ENCODE assay signal across 8 mouse cellular contexts in genomic region chr7:127935028-127935722, GRCm38 (mm10). TPM values are rescaled to one million over a fixed set of nuclear protein-coding genes. Genes with fewer than 3 reads are reported as not detected.
DNase-seq lines count a peak whose midpoint lies in the region; ATAC-seq and TF ChIP-seq lines count a peak whose summit lies in the region.

No protein-coding gene starts in this region.

- DNase-seq in G1E (ENCODE audit: low spot score), result peak; percentile 99
- peak; percentile 95 for DNase-seq in cerebellum, adult 11-12 months
- peak; percentile 94 for DNase-seq in heart, postnatal 25 days (ENCODE audit: low spot score)
- peak; percentile 93 to 96 for DNase-seq in layer of hippocampus, adult 18-20 months (ENCODE audit: low spot score in 2 of 2)
- peak; percentile 96 to 97 for DNase-seq in lung, adult 18-20 months

- peak; percentile 99 for ATAC-seq in G1E (ENCODE audit: extremely low read depth, insufficient number of reproducible peaks, low FRiP score, poor library complexity, severe bottlenecking)
- peak; percentile 97 for ATAC-seq in forebrain, embryonic 15.5 days (replicated peaks)
- peak; percentile 97 for ATAC-seq in neural tube, embryonic 14.5 days (ENCODE audit: low read depth)

- no peaks in the 10 kb centered on the region for H3K9me3 ChIP-seq in G1E (replicated peaks)
- no peaks in the 10 kb centered on the region for H3K9me3 ChIP-seq in forebrain, embryonic 15.5 days
- no peaks in the 10 kb centered on the region for H3K9me3 ChIP-seq in neural tube, embryonic 14.5 days (ENCODE audit: control insufficient read depth, low read length)

- peak; percentile 37; the same call in 1 of the 2 replicates for TF ChIP-seq POLR2A in testis, adult 2 months (IDR thresholded peaks at IDR 0.05; ENCODE audit: control insufficient read depth, low read depth, low read length)

- no peaks in the 10 kb centered on the region for H3K36me3 ChIP-seq in G1E (replicated peaks)
- H3K36me3 ChIP-seq in forebrain, embryonic 15.5 days, result no peaks in the 10 kb centered on the region
- H3K36me3 ChIP-seq in neural tube, embryonic 14.5 days (ENCODE audit: control insufficient read depth, insufficient read depth, low read length), result no peaks in the 10 kb centered on the region
- no peaks in the 10 kb centered on the region for H3K36me3 ChIP-seq in testis, adult 2 months (ENCODE audit: control insufficient read depth, insufficient read depth, low read length)

- TF ChIP-seq CTCF in G1E (IDR thresholded peaks at IDR 0.05; ENCODE audit: low read depth, low read length), result peak; percentile 88
- peak; percentile 96 for TF ChIP-seq CTCF in testis, adult 2 months (IDR thresholded peaks at IDR 0.05; ENCODE audit: control insufficient read depth, insufficient read depth, insufficient replicate concordance, low read depth, low read length)

- peak overlapping the region; percentile 89 for H3K9ac ChIP-seq in forebrain, embryonic 15.5 days (replicated peaks)
- peak overlapping the region; percentile 75 for H3K9ac ChIP-seq in neural tube, embryonic 14.5 days (replicated peaks; ENCODE audit: low read depth, low read length)

- WGBS in forebrain, embryonic 15.5 days, result 6% methylated on average over 31 of the region's 32 CpGs
- WGBS in neural tube, embryonic 14.5 days, result 6% methylated on average over 32 of the region's 32 CpGs

- H3K27me3 ChIP-seq in G1E (ENCODE audit: insufficient read depth, low read length), result peaks cover 12% of the 10 kb centered on the region
- H3K27me3 ChIP-seq in forebrain, embryonic 15.5 days, result peaks cover 3% of the 10 kb centered on the region
- no peaks in the 10 kb centered on the region for H3K27me3 ChIP-seq in neural tube, embryonic 14.5 days (ENCODE audit: control insufficient read depth, insufficient read depth, low read length)
- no peaks in the 10 kb centered on the region for H3K27me3 ChIP-seq in testis, adult 2 months (ENCODE audit: control insufficient read depth, insufficient read depth, low read length)

- peak overlapping the region; percentile 96 for H3K4me2 ChIP-seq in forebrain, embryonic 15.5 days (replicated peaks)
- H3K4me2 ChIP-seq in neural tube, embryonic 14.5 days (ENCODE audit: low read depth, low read length), result peak overlapping the region; percentile 88

- peaks cover 36% of the 10 kb centered on the region for H3K4me1 ChIP-seq in G1E (ENCODE audit: insufficient read depth, low read depth, low read length)
- H3K4me1 ChIP-seq in forebrain, embryonic 15.5 days, result peaks cover 16% of the 10 kb centered on the region
- H3K4me1 ChIP-seq in neural tube, embryonic 14.5 days (ENCODE audit: control insufficient read depth, insufficient read depth, low read length), result peaks cover 3% of the 10 kb centered on the region; the same call in 1 of the 2 replicates
- peaks cover 14% of the 10 kb centered on the region for H3K4me1 ChIP-seq in testis, adult 2 months (ENCODE audit: control insufficient read depth, insufficient read depth, low read length)

- H3K4me3 ChIP-seq in G1E (ENCODE audit: low read depth, low read length), result peak overlapping the region; percentile 88
- peak overlapping the region; percentile 77 for H3K4me3 ChIP-seq in forebrain, embryonic 15.5 days
- peak overlapping the region; percentile 76 for H3K4me3 ChIP-seq in neural tube, embryonic 14.5 days (ENCODE audit: low read depth, low read length)
- peak overlapping the region; percentile 86 for H3K4me3 ChIP-seq in testis, adult 2 months (ENCODE audit: control insufficient read depth, low read depth, low read length)

- intact Hi-C loops in heart, postnatal 25 days (cut with DNase I), result no loop called here

- H3K27ac ChIP-seq in forebrain, embryonic 15.5 days (replicated peaks), result peak overlapping the region; percentile 84
- H3K27ac ChIP-seq in neural tube, embryonic 14.5 days (ENCODE audit: low read depth, low read length), result peak overlapping the region; percentile 81
- peak overlapping the region; percentile 62 for H3K27ac ChIP-seq in testis, adult 2 months (ENCODE audit: control insufficient read depth, insufficient read depth, low read depth, low read length)

RNA-seq across cellular contexts. Expression of gene Prss8, which starts 5.3 kb away (rescaled TPM):
- total RNA-seq in G1E (2014; fragmentation: Nextera tagmentation) (not detected in 2 replicates), G1E (2017) (0.05 TPM in 1 of 2 replicates, not detected in the other)
- polyA plus RNA-seq in G1E (2012), result not detected in 2 replicates
- polyA plus RNA-seq in forebrain, embryonic 15.5 days (2015; fragmentation: Nextera tagmentation; extraction: Ambion mirVana), result 0.20 and 0.29 TPM in 2 replicates
- not detected for total RNA-seq in heart, postnatal 25 days (2021)
- under 1 TPM; 0.25 to 0.46 TPM for total RNA-seq in layer of hippocampus, adult 18-20 months (2021)
- 0.39 TPM in 1 of 2 replicates, not detected in the other for polyA plus RNA-seq in neural tube, embryonic 14.5 days (2014; fragmentation: Nextera tagmentation; extraction: Ambion mirVana)
- 0.26 and 4.0 TPM in 2 replicates for polyA plus RNA-seq in testis, adult 2 months (2012; rRNA removed)

RNA-seq across cellular contexts. Expression of gene Prss36, which starts 11.3 kb away (rescaled TPM):
- total RNA-seq in G1E (2014; fragmentation: Nextera tagmentation) (4.0 and 5.4 TPM in 2 replicates), G1E (2017) (0.76 and 4.9 TPM in 2 replicates)
- polyA plus RNA-seq in G1E (2012), result 8.5 and 8.9 TPM in 2 replicates
- 9.6 and 11.6 TPM in 2 replicates for polyA plus RNA-seq in forebrain, embryonic 15.5 days (2015; fragmentation: Nextera tagmentation; extraction: Ambion mirVana)
- 1 to 10 TPM; 7.5 to 8.1 TPM for total RNA-seq in heart, postnatal 25 days (2021)
- 10 to 100 TPM; 10.3 to 10.5 TPM for total RNA-seq in layer of hippocampus, adult 18-20 months (2021)
- 14.4 and 14.8 TPM in 2 replicates for polyA plus RNA-seq in neural tube, embryonic 14.5 days (2014; fragmentation: Nextera tagmentation; extraction: Ambion mirVana)
- polyA plus RNA-seq in testis, adult 2 months (2012; rRNA removed), result 5.9 and 6.3 TPM in 2 replicates

RNA-seq across cellular contexts. Expression of gene Kat8, which starts 22.9 kb away (rescaled TPM):
- total RNA-seq in G1E (2014; fragmentation: Nextera tagmentation) (39.0 and 45.1 TPM in 2 replicates), G1E (2017) (44.0 and 44.5 TPM in 2 replicates)
- polyA plus RNA-seq in G1E (2012), result 6.8 and 7.4 TPM in 2 replicates
- 52.7 and 56.5 TPM in 2 replicates for polyA plus RNA-seq in forebrain, embryonic 15.5 days (2015; fragmentation: Nextera tagmentation; extraction: Ambion mirVana)
- 10 to 100 TPM; 12.3 to 13.5 TPM for total RNA-seq in heart, postnatal 25 days (2021)
- 10 to 100 TPM; 29.8 to 30.9 TPM for total RNA-seq in layer of hippocampus, adult 18-20 months (2021)
- 48.6 and 49.4 TPM in 2 replicates for polyA plus RNA-seq in neural tube, embryonic 14.5 days (2014; fragmentation: Nextera tagmentation; extraction: Ambion mirVana)
- 98.4 and 105 TPM in 2 replicates for polyA plus RNA-seq in testis, adult 2 months (2012; rRNA removed)

RNA-seq across cellular contexts. Expression of gene Bckdk, which starts 31.3 kb away (rescaled TPM):
- total RNA-seq in G1E (2014; fragmentation: Nextera tagmentation) (73.4 and 80.0 TPM in 2 replicates), G1E (2017) (40.4 and 49.2 TPM in 2 replicates)
- polyA plus RNA-seq in G1E (2012), result 114 and 134 TPM in 2 replicates
- 81.7 and 84.3 TPM in 2 replicates for polyA plus RNA-seq in forebrain, embryonic 15.5 days (2015; fragmentation: Nextera tagmentation; extraction: Ambion mirVana)
- total RNA-seq in heart, postnatal 25 days (2021), result 100 to 1,000 TPM in 1 of 2 experiments, 10 to 100 TPM in 1; 98.8 to 104 TPM
- total RNA-seq in layer of hippocampus, adult 18-20 months (2021), result 10 to 100 TPM; 41.4 to 42.4 TPM
- polyA plus RNA-seq in neural tube, embryonic 14.5 days (2014; fragmentation: Nextera tagmentation; extraction: Ambion mirVana), result 58.0 and 65.8 TPM in 2 replicates
- polyA plus RNA-seq in testis, adult 2 months (2012; rRNA removed), result 7.9 and 10.6 TPM in 2 replicates

RNA-seq across cellular contexts. Expression of gene Fus, which starts 32.1 kb away (rescaled TPM):
- total RNA-seq in G1E (2014; fragmentation: Nextera tagmentation), result 211 and 218 TPM in 2 replicates
- total RNA-seq in G1E (2017), result 34.6 and 45.5 TPM in 2 replicates
- 568 and 604 TPM in 2 replicates for polyA plus RNA-seq in G1E (2012)
- polyA plus RNA-seq in forebrain, embryonic 15.5 days (2015; fragmentation: Nextera tagmentation; extraction: Ambion mirVana), result 438 and 469 TPM in 2 replicates
- total RNA-seq in heart, postnatal 25 days (2021), result 100 to 1,000 TPM; 139 to 171 TPM
- total RNA-seq in layer of hippocampus, adult 18-20 months (2021), result 100 to 1,000 TPM; 279 to 285 TPM
- polyA plus RNA-seq in neural tube, embryonic 14.5 days (2014; fragmentation: Nextera tagmentation; extraction: Ambion mirVana), result 47.6 and 52.2 TPM in 2 replicates
- polyA plus RNA-seq in testis, adult 2 months (2012; rRNA removed), result 271 and 306 TPM in 2 replicates

Comparison
In these comparisons a context has a peak if more than half of its experiments do, and no peak if none do; other contexts are left out.
1. Peak in every context shown above with its lines: DNase-seq, ATAC-seq, H3K4me3 ChIP-seq and H3K27ac ChIP-seq.